Mouse (Mus musculus) myocyte (in vitro differentiated cells): ENCODE measurements at regions not wholly inside any gene's neighbourhood (a gene's known extent, or its start where the extent isn't known, plus 50 kb on each side); places are given as distances from the start of the nearest gene placed in this dataset.

Experiments
- E2F4 ChIP-seq: IDR thresholded peaks from one replicate; pipeline ENCODE4 v1.6.1; 2011; ENCODE audit warnings: mild to moderate bottlenecking, control low read depth, moderate library complexity; ENCODE audit not compliant: insufficient read depth
- MYOG ChIP-seq, 3 experiments: IDR thresholded peaks; one replicate each; pipeline ENCODE4 v1.6.1; 2011; ENCODE audit warnings: control low read depth in 2 of 3, low read depth in 2 of 3, mild to moderate bottlenecking in 2 of 3; ENCODE audit not compliant: insufficient read length in 2 of 3, control insufficient read depth in 1 of 3, insufficient read depth in 1 of 3
- POLR2A ChIP-seq: IDR thresholded peaks from one replicate; pipeline ENCODE4 v1.6.1; 2011; ENCODE audit warnings: low read depth, mild to moderate bottlenecking, control low read depth, moderate library complexity; ENCODE audit not compliant: insufficient read length
- POLR2AphosphoS2 ChIP-seq: IDR thresholded peaks from one replicate; pipeline ENCODE4 v1.6.1; 2011; ENCODE audit warnings: low read depth, control low read depth; ENCODE audit not compliant: insufficient read length
- TCF12 ChIP-seq: IDR thresholded peaks from one replicate; pipeline ENCODE4 v1.6.1; 2011; ENCODE audit warnings: mild to moderate bottlenecking, control low read depth; ENCODE audit not compliant: poor library complexity, insufficient read depth, severe bottlenecking
- USF1 ChIP-seq: IDR thresholded peaks from one replicate; pipeline ENCODE4 v1.6.1; 2011; ENCODE audit warnings: low read depth, mild to moderate bottlenecking, control low read depth, moderate library complexity

DNA sequence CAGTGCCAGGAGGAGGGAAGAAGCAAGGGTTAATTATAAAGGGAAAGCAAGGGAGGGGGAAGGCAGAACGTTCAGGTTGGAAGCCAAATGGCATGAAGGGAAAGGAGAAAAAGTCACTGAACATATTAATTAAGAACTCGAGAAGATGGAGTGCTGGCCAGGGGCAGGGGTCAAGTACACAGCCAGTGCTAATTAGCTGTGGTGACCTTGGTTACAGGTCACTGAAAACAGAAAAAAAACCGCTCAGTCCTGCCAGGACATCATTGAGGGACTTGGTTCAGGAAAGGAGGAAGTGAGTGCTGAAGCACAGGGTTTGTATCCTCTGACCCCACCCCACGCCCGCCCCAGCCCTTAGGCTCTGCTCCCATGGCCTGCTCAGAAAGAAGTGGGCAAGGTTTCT lies 223.1 kb upstream of the Mocs1 start:
- TF ChIP-seq POLR2A (no peak), MYOG (IDR thresholded peaks at IDR 0.05; ENCODE audit: control insufficient read depth in 1 of 3, insufficient read depth in 1 of 3, insufficient read length in 2 of 3, low read depth in 2 of 3) (no peak), E2F4 (no peak), TCF12 (no peak), POLR2AphosphoS2 (no peak), USF1 (no peak)
